Mouse (Mus musculus) C2C12 (cell line): ENCODE results near the gene Slc34a2. TPM values are rescaled to one million over a fixed set of nuclear protein-coding genes. Genes with fewer than 3 reads are reported as not detected.

Experiments used
- H3K27me3 ChIP-seq: one replicate; pipeline ENCODE4 v1.6.1; 2011; ENCODE audit not compliant: control insufficient read depth, insufficient read depth, insufficient read length
- H3K36me3 ChIP-seq: one replicate; pipeline ENCODE4 v1.6.1; 2011; ENCODE audit not compliant: control insufficient read depth, insufficient read depth
- H3K4me3 ChIP-seq: one replicate; pipeline ENCODE4 v1.5.1; 2011; ENCODE audit warnings: mild to moderate bottlenecking, control low read depth; ENCODE audit not compliant: poor library complexity, insufficient read depth, severe bottlenecking
- H3K79me2 ChIP-seq: one replicate; pipeline ENCODE4 v1.6.1; 2011; ENCODE audit not compliant: control insufficient read depth, insufficient read depth
- H3K79me3 ChIP-seq: one replicate; pipeline ENCODE4 v1.6.1; 2011; ENCODE audit warnings: low read depth, control low read depth
- H3ac ChIP-seq: one replicate; pipeline ENCODE3; 2011; ENCODE audit warnings: low read depth; ENCODE audit not compliant: control insufficient read depth, insufficient read length
- CEBPB ChIP-seq: IDR thresholded peaks from one replicate; pipeline ENCODE4 v1.6.1; 2011; ENCODE audit warnings: low read depth, mild to moderate bottlenecking, control low read depth, moderate library complexity
- CTCF ChIP-seq: IDR thresholded peaks from one replicate; pipeline ENCODE4 v1.5.1; 2011; ENCODE audit not compliant: control insufficient read depth, insufficient read depth, insufficient read length
- FOSL1 ChIP-seq: IDR thresholded peaks from one replicate; pipeline ENCODE4 v1.8.0; 2011; ENCODE audit warnings: mild to moderate bottlenecking, low read length; ENCODE audit not compliant: poor library complexity, insufficient read depth, severe bottlenecking
- MAX ChIP-seq: IDR thresholded peaks from one replicate; pipeline ENCODE4 v1.6.1; 2011; ENCODE audit warnings: mild to moderate bottlenecking, control low read depth
- MYOD1 ChIP-seq: IDR thresholded peaks from one replicate; pipeline ENCODE4 v1.6.1; 2011; ENCODE audit warnings: low read depth; ENCODE audit not compliant: control insufficient read depth, insufficient read length
- MYOG ChIP-seq: IDR thresholded peaks from one replicate; pipeline ENCODE4 v1.6.1; 2011; ENCODE audit not compliant: control insufficient read depth, insufficient read length; ENCODE audit errors: extremely low read depth
- USF1 ChIP-seq: IDR thresholded peaks from one replicate; pipeline ENCODE4 v1.6.1; 2011; ENCODE audit warnings: low read depth, mild to moderate bottlenecking, control low read depth, moderate library complexity
- polyA plus RNA-seq: library from polyadenylated mRNA; unstranded; fragments of >200 nt; fragmentation: generic; extraction: Trizol; gene quantifications from one replicate; pipeline ENCODE4 v1.2.1, GENCODE M21; 2012; ENCODE audit warnings: missing spikeins

Gene Slc34a2
- polyA plus RNA-seq, 1 experiment, result 0.01 TPM

DNA sequence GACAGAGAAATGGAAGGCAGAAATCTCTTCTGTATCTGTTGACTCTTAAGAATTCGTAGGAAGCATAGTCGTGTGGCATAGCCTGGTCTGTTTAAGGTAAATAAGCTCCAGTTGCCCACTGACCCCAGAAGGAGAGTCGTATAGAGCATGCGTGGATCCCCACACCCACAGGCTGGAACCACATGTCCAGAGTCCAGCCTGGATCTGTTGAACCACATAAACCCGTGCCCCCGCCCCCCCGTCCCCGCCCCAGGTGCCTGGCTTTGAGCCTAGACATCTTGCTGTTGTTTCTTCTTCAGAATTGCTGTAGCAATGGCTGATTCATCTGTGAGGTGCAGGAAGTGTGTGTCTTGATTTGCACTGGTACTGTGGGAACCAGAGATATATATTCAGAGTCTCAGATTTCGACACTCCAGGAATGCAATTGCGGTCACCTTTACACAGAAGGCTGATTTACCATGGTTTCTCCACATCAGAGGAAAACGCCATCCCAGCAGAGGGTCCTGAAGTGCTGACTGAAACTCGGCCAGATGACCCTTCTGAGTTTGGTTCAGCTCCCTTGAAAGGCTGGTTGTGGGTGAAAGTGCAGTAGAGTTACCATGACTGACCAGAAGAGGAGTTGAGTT lies 64.1 kb downstream of the Slc34a2 start:
- TF ChIP-seq CEBPB, result peak; percentile 73
- no peak for TF ChIP-seq CTCF
- Histone ChIP-seq H3K36me3 (no peaks in the 10 kb centered on the region), H3K79me3 (no peaks in the 10 kb centered on the region), H3K4me3 (no peak overlapping the region), H3K27me3 (no peaks in the 10 kb centered on the region), H3K79me2 (no peaks in the 10 kb centered on the region), H3ac (no peak overlapping the region)

DNA sequence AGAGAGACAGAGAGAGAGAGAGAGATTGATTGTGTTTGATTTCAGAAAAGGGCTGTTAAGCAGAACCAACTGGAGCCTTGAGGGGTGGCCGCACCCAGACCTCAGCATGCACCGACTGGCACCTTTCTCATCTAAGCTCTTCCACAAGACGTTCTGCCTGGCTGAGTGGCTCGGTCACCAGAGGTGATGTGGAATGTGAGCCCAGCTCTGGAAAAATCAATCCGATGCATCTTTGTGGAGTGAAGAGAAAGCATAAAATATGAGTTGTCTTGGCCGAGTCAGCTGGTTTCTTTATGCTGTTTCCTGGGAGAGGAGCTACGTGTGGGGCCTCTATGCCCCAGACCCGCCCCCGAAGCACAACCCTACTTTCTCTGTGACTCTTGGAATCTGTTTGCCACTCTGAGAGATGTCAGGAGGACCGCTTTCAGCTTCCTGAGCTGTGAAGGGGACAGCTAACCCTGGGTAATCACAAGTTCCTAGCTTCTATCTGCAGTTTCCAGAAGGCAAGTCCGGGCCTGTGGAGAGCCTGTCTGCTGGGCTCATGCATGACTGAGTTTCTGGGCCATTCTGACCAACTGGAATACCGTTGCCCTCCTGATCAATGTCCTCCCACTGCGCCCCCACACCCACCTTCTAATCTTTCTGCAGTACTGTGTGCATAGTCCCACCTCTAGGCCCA lies 66.4 kb downstream of the Slc34a2 start:
- Histone ChIP-seq H3ac (no peak overlapping the region), H3K4me3 (no peak overlapping the region), H3K79me3 (no peaks in the 10 kb centered on the region), H3K36me3 (no peaks in the 10 kb centered on the region), H3K79me2 (no peaks in the 10 kb centered on the region), H3K27me3 (no peaks in the 10 kb centered on the region)
- TF ChIP-seq CEBPB (no peak), MYOD1 (no peak), USF1 (no peak), CTCF (no peak), FOSL1 (no peak), MYOG (no peak), MAX (no peak)

DNA sequence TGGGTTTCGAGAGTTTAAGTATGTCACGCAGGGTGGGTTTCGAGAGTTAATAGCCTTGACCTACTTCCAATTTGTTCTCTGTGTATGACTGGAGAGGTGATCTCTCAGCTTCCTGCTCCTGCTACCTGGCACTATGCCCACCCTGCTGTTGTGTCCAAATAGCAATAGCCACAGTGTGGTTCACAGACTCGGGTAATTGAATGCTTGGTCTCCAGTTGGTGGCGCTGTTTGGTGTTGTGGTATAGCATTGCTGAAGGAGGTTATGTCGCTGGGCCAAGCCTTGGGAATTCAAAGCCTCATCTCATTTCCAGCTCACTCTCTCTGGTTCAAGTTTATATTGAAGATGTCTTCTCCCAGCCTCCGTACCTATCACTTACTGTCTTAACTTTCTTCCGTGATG lies 67.8 kb downstream of the Slc34a2 start:
- H3ac ChIP-seq, result no peak overlapping the region
- H3K36me3 ChIP-seq, result no peaks in the 10 kb centered on the region
- no peak overlapping the region for H3K4me3 ChIP-seq
- no peaks in the 10 kb centered on the region for H3K27me3 ChIP-seq
- TF ChIP-seq CEBPB, result no peak
- no peak for TF ChIP-seq USF1
- no peak for TF ChIP-seq MYOD1
- no peak for TF ChIP-seq MAX
- no peak for TF ChIP-seq MYOG
- no peak for TF ChIP-seq FOSL1
- TF ChIP-seq CTCF, result no peak
- H3K79me3 ChIP-seq, result no peaks in the 10 kb centered on the region
- no peaks in the 10 kb centered on the region for H3K79me2 ChIP-seq

DNA sequence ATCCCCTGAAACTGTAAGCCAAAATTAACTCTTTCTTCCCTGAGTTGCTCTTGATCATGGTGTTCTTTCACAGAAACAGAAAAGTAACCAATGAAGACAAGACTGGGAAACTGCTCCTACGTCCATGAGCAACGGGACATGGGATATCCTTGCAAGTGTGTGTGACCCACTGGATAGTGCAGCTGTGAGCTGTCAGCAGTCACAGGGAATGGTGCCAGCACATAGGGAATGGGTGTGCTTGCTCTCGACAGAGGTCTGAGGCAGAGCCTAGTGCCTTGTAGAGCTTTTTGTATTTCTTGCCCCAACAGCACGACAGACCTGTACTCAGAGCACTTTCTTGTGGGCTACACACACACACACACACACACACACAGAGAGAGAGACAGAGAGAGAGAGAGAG lies 68.2 kb downstream of the Slc34a2 start:
- Histone ChIP-seq H3K36me3 (no peaks in the 10 kb centered on the region), H3K79me2 (no peaks in the 10 kb centered on the region), H3ac (no peak overlapping the region), H3K4me3 (no peak overlapping the region), H3K79me3 (no peaks in the 10 kb centered on the region), H3K27me3 (no peaks in the 10 kb centered on the region)
- TF ChIP-seq FOSL1, result no peak
- TF ChIP-seq CTCF, result no peak
- no peak for TF ChIP-seq MYOG
- TF ChIP-seq CEBPB, result no peak
- no peak for TF ChIP-seq USF1
- no peak for TF ChIP-seq MAX
- TF ChIP-seq MYOD1, result no peak

DNA sequence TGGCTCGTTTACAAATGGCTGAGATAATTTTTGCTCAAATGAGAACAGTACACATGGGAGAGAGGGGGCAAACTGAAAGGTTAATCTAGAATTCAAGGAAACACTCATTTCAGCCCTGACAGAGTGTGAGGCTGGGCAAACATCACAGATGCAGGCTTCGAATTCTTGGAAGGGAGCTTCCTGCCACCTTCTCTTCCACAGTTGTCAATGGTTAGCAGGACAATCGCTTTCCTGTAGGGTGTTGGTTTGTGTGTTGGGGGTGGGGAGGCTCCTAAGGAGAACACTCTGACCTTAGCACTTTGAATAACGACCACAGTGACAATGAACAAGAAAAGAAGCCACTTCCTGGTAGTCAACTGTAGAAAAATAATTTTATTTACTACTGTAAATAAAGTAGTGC lies 68.8 kb downstream of the Slc34a2 start:
- TF ChIP-seq MYOG (no peak), MAX (no peak), FOSL1 (no peak), CTCF (no peak)
- H3ac ChIP-seq, result no peak overlapping the region
- H3K4me3 ChIP-seq, result no peak overlapping the region
- no peaks in the 10 kb centered on the region for H3K79me2 ChIP-seq
- no peaks in the 10 kb centered on the region for H3K36me3 ChIP-seq
- H3K27me3 ChIP-seq, result peaks cover 3% of the 10 kb centered on the region
- H3K79me3 ChIP-seq, result no peaks in the 10 kb centered on the region

DNA sequence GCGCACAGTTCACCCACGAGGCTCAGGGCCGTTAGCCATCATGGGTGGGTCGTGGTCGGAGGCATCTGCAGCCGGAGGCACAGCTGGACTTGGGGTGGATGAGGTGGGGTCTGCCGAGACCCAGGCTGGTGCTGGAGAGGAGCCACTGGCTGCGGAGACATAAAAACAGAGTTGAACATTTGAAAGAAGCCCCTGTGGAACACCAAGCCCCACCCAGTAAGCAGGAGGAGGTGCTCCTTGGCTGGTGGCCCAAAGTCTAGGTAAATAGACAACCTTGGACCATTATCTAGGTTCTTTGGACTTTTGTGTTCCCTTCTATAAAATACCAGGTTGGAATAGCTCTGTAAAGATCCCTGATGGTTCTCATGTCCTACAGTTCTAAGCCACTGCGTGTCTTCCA lies 70.1 kb downstream of the Slc34a2 start:
- no peaks in the 10 kb centered on the region for H3K79me2 ChIP-seq
- no peaks in the 10 kb centered on the region for H3K36me3 ChIP-seq
- no peak for TF ChIP-seq USF1
- TF ChIP-seq MYOG, result no peak
- no peak for TF ChIP-seq MYOD1
- no peak overlapping the region for H3ac ChIP-seq
- H3K79me3 ChIP-seq, result no peaks in the 10 kb centered on the region
- peaks cover 3% of the 10 kb centered on the region for H3K27me3 ChIP-seq
- H3K4me3 ChIP-seq, result no peak overlapping the region
